Mouse (Mus musculus) brain, embryonic 14.5 days (tissue): ENCODE data around the gene Gipc2.

Experiments
- CTCF ChIP-seq: fragments of 200-500 bp; IDR thresholded peaks from 2 replicates; pipeline ENCODE4 v1.5.1; 2012; ENCODE audit warnings: inconsistent platforms, mild to moderate bottlenecking, moderate library complexity, borderline replicate concordance; ENCODE audit not compliant: insufficient read depth, insufficient read length; ENCODE audit errors: extremely low read depth
- POLR2A ChIP-seq: fragments of 200-500 bp; IDR thresholded peaks from 2 replicates; pipeline ENCODE4 v1.6.1; 2012; ENCODE audit warnings: mild to moderate bottlenecking, inconsistent platforms, borderline replicate concordance; ENCODE audit not compliant: poor library complexity, insufficient read depth, insufficient read length, severe bottlenecking; ENCODE audit errors: extremely low read depth

DNA sequence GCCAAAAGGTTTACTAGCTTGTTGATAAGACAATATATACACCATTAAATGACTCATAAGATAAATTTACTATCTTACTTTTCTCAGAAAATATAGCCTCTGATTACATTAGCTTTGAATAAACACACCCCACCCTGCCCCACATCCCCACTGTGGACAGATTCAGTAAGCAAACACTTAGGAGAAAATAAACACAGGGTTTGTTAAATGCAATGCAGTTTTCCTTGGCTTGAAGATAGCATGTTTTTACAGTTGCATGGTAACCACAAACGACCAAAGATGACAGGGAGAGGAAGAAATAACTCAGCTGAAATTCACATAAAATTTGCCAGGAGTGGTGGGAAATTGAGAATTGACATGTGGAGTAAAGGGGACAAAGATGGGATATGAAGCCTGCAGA is 4.4 kb upstream of the Gipc2 start:
- TF ChIP-seq POLR2A (no peak), CTCF (no peak)
